Mouse (Mus musculus) embryonic facial prominence, embryonic 13.5 days (tissue): ENCODE data around the gene Inf2. TPM values are rescaled to one million over a fixed set of nuclear protein-coding genes. Genes with fewer than 3 reads are reported as not detected.
A peak's percentile ranks its signal among the peaks of the same experiment; 100 is the strongest.

ENCODE experiments used
- ATAC-seq: fragments of 200-750 bp; cut with Nextera tagmentation; 2 replicates; pipeline ENCODE4 v1.8.0; 2017; ENCODE audit warnings: low read depth; ENCODE audit not compliant: insufficient number of reproducible peaks, insufficient read depth, low FRiP score, low TSS enrichment
- H3K27ac ChIP-seq: fragments of 300-500 bp; sonication (generic); 2 replicates; pipeline ENCODE4 v1.5.1; 2015; ENCODE audit warnings: moderate library complexity, mild to moderate bottlenecking, inconsistent platforms
- H3K27me3 ChIP-seq: fragments of 300-500 bp; sonication (generic); 2 replicates; pipeline ENCODE4 v1.6.1; 2015; ENCODE audit warnings: mild to moderate bottlenecking, inconsistent platforms
- H3K36me3 ChIP-seq: fragments of 300-500 bp; sonication (generic); 2 replicates; pipeline ENCODE4 v1.6.1; 2015; ENCODE audit warnings: mild to moderate bottlenecking, inconsistent platforms
- H3K4me1 ChIP-seq: fragments of 300-500 bp; sonication (generic); 2 replicates; pipeline ENCODE4 v1.6.1; 2015; ENCODE audit warnings: inconsistent platforms
- H3K4me2 ChIP-seq: fragments of 300-500 bp; sonication (generic); 2 replicates; pipeline ENCODE4 v1.6.1; 2015; ENCODE audit warnings: moderate library complexity, mild to moderate bottlenecking, inconsistent platforms
- H3K4me3 ChIP-seq: fragments of 300-500 bp; sonication (generic); 2 replicates; pipeline ENCODE4 v1.5.1; 2015; ENCODE audit warnings: mild to moderate bottlenecking, inconsistent platforms
- H3K9ac ChIP-seq: fragments of 300-500 bp; sonication (generic); 2 replicates; pipeline ENCODE4 v1.6.1; 2015; ENCODE audit warnings: mild to moderate bottlenecking, inconsistent platforms
- H3K9me3 ChIP-seq: fragments of 300-500 bp; sonication (generic); 2 replicates; pipeline ENCODE4 v1.6.1; 2016; ENCODE audit warnings: inconsistent platforms
- WGBS: fragments of 180-500 bp; shearing (Covaris S2); methylation state at CpG from one replicate; pipeline ENCODE4 v1.1.7; 2015; ENCODE audit warnings: mixed read lengths; 5-methylcytosine and 5-hydroxymethylcytosine counted together
- polyA plus RNA-seq: library from polyadenylated mRNA; unstranded; fragments of >200 nt; fragmentation: Nextera tagmentation; extraction: Ambion mirVana; gene quantifications from 2 replicates; pipeline ENCODE4 v1.2.1, GENCODE M21; 2015

Gene Inf2
- polyA plus RNA-seq, 1 experiment from 2014 or later = 4.8 TPM

- Histone ChIP-seq H3K36me3 (peaks cover 5% of the 10 kb centered on the region), H3K4me2 (peak overlapping the region; percentile 98), H3K9me3 (no peaks in the 10 kb centered on the region), H3K27me3 (peaks cover 43% of the 10 kb centered on the region), H3K9ac (peak overlapping the region; percentile 77; the same call in 1 of the 2 replicates), H3K4me1 (peaks cover 34% of the 10 kb centered on the region), H3K27ac (no peak overlapping the region), H3K4me3 (peak overlapping the region; percentile 58)
- WGBS = 23% methylated on average over 13 of the region's 13 CpGs
- no peak for ATAC-seq
These were observed 30.5 kb downstream of the Inf2 start for GRCm38 (mm10) chr12:112618981-112619685.

GRCm38 (mm10) chr12:112619686-112620353 is 31.2 kb downstream of the Inf2 start, which contains the start of gene Adssl1:
Gene Adssl1, plus strand, starts transcription at chr12:112620045.
- WGBS = 1% methylated on average over 54 of the region's 56 CpGs
- no peaks in the 10 kb centered on the region for H3K9me3 ChIP-seq
- ATAC-seq = peak; percentile 40
- H3K27ac ChIP-seq = no peak within 1 kb of the TSS
- H3K4me2 ChIP-seq = peak within 1 kb of the TSS; percentile 98
- peak within 1 kb of the TSS; percentile 58 for H3K4me3 ChIP-seq
- peaks cover 34% of the 10 kb centered on the region for H3K4me1 ChIP-seq
- H3K27me3 ChIP-seq = peaks cover 43% of the 10 kb centered on the region
- H3K9ac ChIP-seq = peak within 1 kb of the TSS; percentile 77
- peaks cover 2% of the 10 kb centered on the region for H3K36me3 ChIP-seq

GRCm38 (mm10) chr12:112620354-112621061 is 31.9 kb downstream of the Inf2 start:
- no peak for ATAC-seq
- Histone ChIP-seq H3K27me3 (peaks cover 43% of the 10 kb centered on the region), H3K4me3 (peak overlapping the region; percentile 58), H3K9me3 (no peaks in the 10 kb centered on the region), H3K36me3 (no peaks in the 10 kb centered on the region), H3K27ac (no peak overlapping the region), H3K4me2 (peak overlapping the region; percentile 98), H3K9ac (peak overlapping the region; percentile 77), H3K4me1 (peaks cover 34% of the 10 kb centered on the region)
- 15% methylated on average over 16 of the region's 16 CpGs for WGBS

GRCm38 (mm10) chr12:112621900-112622299 is 33.3 kb downstream of the Inf2 start:
- no peak overlapping the region for H3K4me2 ChIP-seq
- H3K27ac ChIP-seq = no peak overlapping the region
- H3K4me1 ChIP-seq = peaks cover 34% of the 10 kb centered on the region
- no peak overlapping the region for H3K4me3 ChIP-seq
- no peaks in the 10 kb centered on the region for H3K9me3 ChIP-seq
- no peaks in the 10 kb centered on the region for H3K36me3 ChIP-seq
- 77% methylated on average over 3 of the region's 3 CpGs for WGBS
- ATAC-seq = no peak
- no peak overlapping the region for H3K9ac ChIP-seq
- H3K27me3 ChIP-seq = peaks cover 43% of the 10 kb centered on the region

GRCm38 (mm10) chr12:112623742-112624141 is 35.2 kb downstream of the Inf2 start:
- H3K27me3 ChIP-seq = peaks cover 38% of the 10 kb centered on the region
- no peak overlapping the region for H3K4me2 ChIP-seq
- no peak overlapping the region for H3K27ac ChIP-seq
- whole genome bisulfite sequencing = 16% methylated on average over 2 of the region's 2 CpGs
- H3K4me1 ChIP-seq = peaks cover 26% of the 10 kb centered on the region
- ATAC-seq = no peak
- no peak overlapping the region for H3K4me3 ChIP-seq
- no peaks in the 10 kb centered on the region for H3K36me3 ChIP-seq
- H3K9ac ChIP-seq = no peak overlapping the region
- no peaks in the 10 kb centered on the region for H3K9me3 ChIP-seq

GRCm38 (mm10) chr12:112625700-112626099 is 37.1 kb downstream of the Inf2 start:
- H3K36me3 ChIP-seq = no peaks in the 10 kb centered on the region
- H3K9ac ChIP-seq = no peak overlapping the region
- H3K9me3 ChIP-seq = no peaks in the 10 kb centered on the region
- peaks cover 20% of the 10 kb centered on the region for H3K4me1 ChIP-seq
- no peak overlapping the region for H3K27ac ChIP-seq
- no peak overlapping the region for H3K4me2 ChIP-seq
- H3K27me3 ChIP-seq = peaks cover 20% of the 10 kb centered on the region
- WGBS = 84% methylated on average over 4 of the region's 4 CpGs
- no peak overlapping the region for H3K4me3 ChIP-seq
- no peak for ATAC-seq

- Histone ChIP-seq H3K9ac (no peak overlapping the region), H3K27me3 (peaks cover 13% of the 10 kb centered on the region), H3K4me1 (peaks cover 20% of the 10 kb centered on the region), H3K4me2 (no peak overlapping the region), H3K36me3 (no peaks in the 10 kb centered on the region), H3K27ac (no peak overlapping the region), H3K4me3 (no peak overlapping the region), H3K9me3 (no peaks in the 10 kb centered on the region)
- no peak for ATAC-seq
- 76% methylated on average over 6 of the region's 6 CpGs for WGBS
These were observed 37.9 kb downstream of the Inf2 start for GRCm38 (mm10) chr12:112626455-112626854.

GRCm38 (mm10) chr12:112627097-112627881 is 38.7 kb downstream of the Inf2 start:
- 58% methylated on average over 7 of the region's 7 CpGs for WGBS

GRCm38 (mm10) chr12:112628197-112628596 is 39.6 kb downstream of the Inf2 start:
- no peak overlapping the region for H3K4me2 ChIP-seq
- no peak overlapping the region; the same call in 1 of the 2 replicates for H3K27ac ChIP-seq
- H3K36me3 ChIP-seq = no peaks in the 10 kb centered on the region
- H3K9ac ChIP-seq = no peak overlapping the region
- H3K4me3 ChIP-seq = no peak overlapping the region
- WGBS = 86% methylated on average over 6 of the region's 6 CpGs
- H3K4me1 ChIP-seq = peaks cover 18% of the 10 kb centered on the region
- H3K9me3 ChIP-seq = no peaks in the 10 kb centered on the region
- no peaks in the 10 kb centered on the region for H3K27me3 ChIP-seq
- no peak for ATAC-seq

More at GRCm38 (mm10) chr12:112627097-112627881, 38.7 kb downstream of the Inf2 start:
- no peaks in the 10 kb centered on the region for H3K9me3 ChIP-seq
- H3K4me2 ChIP-seq = no peak overlapping the region
- ATAC-seq = no peak
- no peaks in the 10 kb centered on the region for H3K36me3 ChIP-seq
- no peak overlapping the region for H3K27ac ChIP-seq
- peaks cover 20% of the 10 kb centered on the region for H3K4me1 ChIP-seq
- peaks cover 5% of the 10 kb centered on the region for H3K27me3 ChIP-seq
- H3K4me3 ChIP-seq = no peak overlapping the region
- no peak overlapping the region for H3K9ac ChIP-seq

- Histone ChIP-seq H3K36me3 (no peaks in the 10 kb centered on the region), H3K9ac (peak overlapping the region; percentile 41), H3K27ac (no peak overlapping the region), H3K4me2 (peak overlapping the region; percentile 56), H3K9me3 (no peaks in the 10 kb centered on the region), H3K4me1 (peaks cover 14% of the 10 kb centered on the region), H3K4me3 (peak overlapping the region; percentile 28), H3K27me3 (no peaks in the 10 kb centered on the region)
- ATAC-seq = peak; percentile 23; the same call in 1 of the 2 replicates
- 35% methylated on average over 19 of the region's 19 CpGs for WGBS
These were observed 40.5 kb downstream of the Inf2 start for GRCm38 (mm10) chr12:112628928-112629721.
